Mouse (Mus musculus) forebrain, embryonic 10.5 days (tissue): ENCODE measurements around the gene Nqo2. TPM values are rescaled to one million over a fixed set of nuclear protein-coding genes. Genes with fewer than 3 reads are reported as not detected.

Experiments used
- DNase-seq: peaks from one replicate; pipeline ENCODE4 v3.0.0-alpha.2; 2017; ENCODE audit warnings: low spot score; ENCODE audit errors: extremely low spot score
- H3K27ac ChIP-seq: fragments of 300-500 bp; sonication (generic); 2 replicates; pipeline ENCODE4 v1.5.1; 2016; ENCODE audit warnings: mild to moderate bottlenecking
- H3K27me3 ChIP-seq: fragments of 300-500 bp; sonication (generic); 2 replicates; pipeline ENCODE4 v1.6.1; 2016; ENCODE audit warnings: mild to moderate bottlenecking; ENCODE audit not compliant: poor library complexity, severe bottlenecking
- H3K36me3 ChIP-seq: fragments of 300-500 bp; sonication (generic); replicated peaks from 2 replicates; pipeline ENCODE4 v1.6.1; 2016; ENCODE audit warnings: mild to moderate bottlenecking, moderate library complexity
- H3K4me1 ChIP-seq: fragments of 300-500 bp; sonication (generic); 2 replicates; pipeline ENCODE4 v1.6.1; 2016
- H3K4me3 ChIP-seq: fragments of 300-500 bp; sonication (generic); 2 replicates; pipeline ENCODE4 v1.5.1; 2016; ENCODE audit warnings: mild to moderate bottlenecking, moderate library complexity
- H3K9me3 ChIP-seq: fragments of 300-500 bp; sonication (generic); 2 replicates; pipeline ENCODE4 v1.6.1; 2016; ENCODE audit warnings: mild to moderate bottlenecking, moderate library complexity
- WGBS: fragments of 180-500 bp; shearing (Covaris S2); methylation state at CpG from one replicate; pipeline ENCODE4 v1.1.7; 2016; 5-methylcytosine and 5-hydroxymethylcytosine counted together
- polyA plus RNA-seq: library from polyadenylated mRNA; unstranded; fragments of >200 nt; fragmentation: Nextera tagmentation; extraction: Ambion mirVana; gene quantifications from 2 replicates; pipeline ENCODE4 v1.2.1, GENCODE M21; 2016

The Nqo2 gene
- polyA plus RNA-seq, 1 experiment from 2014 or later = 21.8 TPM

DNA sequence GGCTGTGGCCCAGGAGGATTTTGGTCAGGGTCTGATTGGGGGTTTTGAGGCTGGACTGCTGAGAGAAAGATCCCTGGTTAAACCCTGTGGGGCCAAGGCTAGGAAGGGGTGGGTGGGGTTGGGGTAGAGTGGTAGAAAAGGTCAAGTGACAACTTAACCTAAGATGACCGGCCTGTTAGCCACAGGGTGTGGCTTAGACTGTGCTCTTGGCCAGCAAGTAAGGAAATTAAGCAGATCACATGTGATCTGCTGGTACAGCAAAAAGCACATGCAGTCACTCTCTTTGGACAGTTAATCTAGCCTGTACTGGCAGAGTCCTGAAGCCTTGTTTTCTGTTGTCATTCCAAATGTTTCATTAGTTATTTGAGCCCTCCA, 12.4 kb upstream of the Nqo2 start:
- WGBS = 77% methylated on average over 1 of the region's 1 CpGs
- Histone ChIP-seq H3K27ac (no peak overlapping the region), H3K4me3 (no peak overlapping the region), H3K9me3 (no peaks in the 10 kb centered on the region), H3K36me3 (no peaks in the 10 kb centered on the region), H3K4me1 (no peaks in the 10 kb centered on the region), H3K27me3 (no peaks in the 10 kb centered on the region)
- DNase-seq = no peak

DNA sequence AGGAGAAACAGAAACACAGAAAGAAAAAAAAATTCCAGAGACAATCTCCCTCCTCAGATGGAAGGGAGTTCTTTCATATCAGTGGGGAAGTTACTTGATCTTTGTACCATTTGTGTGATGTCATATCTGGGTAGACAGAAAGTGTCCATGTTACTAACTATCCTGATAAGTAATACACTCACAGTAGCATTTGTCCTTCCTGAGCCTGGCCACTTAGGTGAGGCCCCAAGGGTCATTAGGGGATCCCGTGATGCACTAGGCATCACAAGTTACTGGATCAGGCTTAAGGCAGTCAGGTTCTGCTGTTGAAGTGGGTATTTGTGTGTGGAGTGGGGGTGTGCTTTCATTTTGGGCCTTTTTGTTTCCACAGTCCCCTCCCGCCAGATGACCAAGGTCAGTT, 11.5 kb upstream of the Nqo2 start:
- DNase-seq = no peak
- Histone ChIP-seq H3K9me3 (no peaks in the 10 kb centered on the region), H3K4me3 (no peak overlapping the region), H3K27me3 (no peaks in the 10 kb centered on the region), H3K27ac (no peak overlapping the region), H3K4me1 (no peaks in the 10 kb centered on the region), H3K36me3 (no peaks in the 10 kb centered on the region)
- WGBS = 80% methylated on average over 2 of the region's 2 CpGs

DNA sequence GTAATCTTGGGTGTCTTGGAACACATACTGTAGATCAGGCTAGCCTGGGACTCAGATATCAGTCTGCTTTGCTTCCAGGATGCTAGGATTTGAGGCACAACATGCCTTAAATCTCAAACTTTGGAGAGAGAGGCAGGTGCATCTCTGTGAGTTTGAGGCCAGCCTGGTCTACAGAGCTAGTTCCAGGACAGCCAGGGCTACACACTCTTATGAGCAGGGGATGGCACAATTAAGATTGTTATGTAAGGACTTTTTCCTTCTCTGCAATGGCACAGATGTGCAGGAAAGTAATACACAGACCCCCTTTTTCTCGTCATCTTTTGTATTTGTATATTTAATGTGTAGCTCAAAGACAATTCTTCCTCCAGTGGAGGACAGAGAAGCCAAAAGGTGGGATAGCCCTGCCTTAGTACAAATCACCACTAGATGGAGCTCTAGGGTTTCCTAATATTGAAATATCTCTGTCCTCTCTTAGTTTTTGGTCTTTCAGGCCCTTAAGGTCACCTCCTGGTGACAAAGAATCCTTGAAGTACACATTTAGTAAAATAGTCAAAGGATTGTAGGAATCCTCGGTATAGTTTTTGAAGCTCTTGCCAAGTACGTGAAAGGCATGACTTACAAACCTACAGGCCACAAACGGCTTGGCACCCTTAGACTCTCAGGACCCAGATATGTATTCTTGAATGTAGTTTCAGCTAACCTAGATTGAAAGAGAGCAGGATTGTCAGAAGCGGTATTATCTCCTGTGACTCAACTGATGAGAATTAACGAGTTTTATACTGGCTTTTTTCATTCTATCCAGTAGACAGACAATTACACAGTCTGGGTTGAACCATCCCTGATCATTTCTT, 7.7 kb upstream of the Nqo2 start:
- Histone ChIP-seq H3K36me3 (no peaks in the 10 kb centered on the region), H3K4me3 (no peak overlapping the region), H3K27me3 (no peaks in the 10 kb centered on the region), H3K27ac (no peak overlapping the region), H3K4me1 (no peaks in the 10 kb centered on the region), H3K9me3 (no peaks in the 10 kb centered on the region)
- no peak for DNase-seq
- 43% methylated on average over 6 of the region's 6 CpGs for WGBS

DNA sequence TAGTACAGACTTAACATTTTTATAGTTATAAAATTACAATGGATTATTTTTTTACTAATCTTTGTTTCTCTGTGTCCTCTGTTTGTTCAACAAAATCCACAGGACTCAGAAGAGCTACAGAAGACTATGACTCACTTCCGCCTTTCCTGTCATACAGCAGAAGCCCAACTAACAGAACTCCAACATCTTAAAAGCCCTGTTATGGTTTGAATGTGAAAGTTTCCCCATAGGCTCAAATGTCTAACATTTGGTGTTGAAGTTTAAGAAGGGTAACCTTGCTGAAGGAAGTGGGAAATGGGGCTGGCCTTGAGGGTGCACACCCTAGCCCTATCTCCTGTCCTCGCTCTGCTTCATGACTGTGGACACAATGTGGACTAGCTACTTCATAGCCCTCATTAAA, 4.7 kb upstream of the Nqo2 start:
- Histone ChIP-seq H3K36me3 (no peaks in the 10 kb centered on the region), H3K9me3 (no peaks in the 10 kb centered on the region), H3K4me3 (no peak overlapping the region), H3K4me1 (peaks cover 5% of the 10 kb centered on the region; the same call in 1 of the 2 replicates), H3K27ac (no peak overlapping the region), H3K27me3 (no peaks in the 10 kb centered on the region)
- no peak for DNase-seq
- WGBS = 90% methylated on average over 2 of the region's 2 CpGs

- H3K27ac ChIP-seq = peak overlapping the region; percentile 90
- H3K27me3 ChIP-seq = no peaks in the 10 kb centered on the region
- no peak for DNase-seq
- H3K4me3 ChIP-seq = peak overlapping the region; percentile 66
- H3K4me1 ChIP-seq = peaks cover 18% of the 10 kb centered on the region
- no peaks in the 10 kb centered on the region for H3K36me3 ChIP-seq
- H3K9me3 ChIP-seq = no peaks in the 10 kb centered on the region
- WGBS = 31% methylated on average over 14 of the region's 14 CpGs
These were observed 853 bp downstream of the Nqo2 start for GRCm38 (mm10) chr13:33965056-33966024.

GRCm38 (mm10) chr13:33966025-33966412, 1.5 kb downstream of the Nqo2 start:
- 79% methylated on average over 4 of the region's 4 CpGs for WGBS
- no peaks in the 10 kb centered on the region for H3K36me3 ChIP-seq
- DNase-seq = no peak
- peaks cover 18% of the 10 kb centered on the region for H3K4me1 ChIP-seq
- no peak overlapping the region for H3K4me3 ChIP-seq
- no peaks in the 10 kb centered on the region for H3K9me3 ChIP-seq
- no peak overlapping the region for H3K27ac ChIP-seq
- no peaks in the 10 kb centered on the region for H3K27me3 ChIP-seq

- Histone ChIP-seq H3K27me3 (no peaks in the 10 kb centered on the region), H3K4me3 (no peak overlapping the region), H3K9me3 (no peaks in the 10 kb centered on the region), H3K27ac (no peak overlapping the region), H3K36me3 (no peaks in the 10 kb centered on the region), H3K4me1 (peaks cover 18% of the 10 kb centered on the region)
- DNase-seq = no peak
These were observed 2.1 kb downstream of the Nqo2 start for GRCm38 (mm10) chr13:33966574-33966973.

DNA sequence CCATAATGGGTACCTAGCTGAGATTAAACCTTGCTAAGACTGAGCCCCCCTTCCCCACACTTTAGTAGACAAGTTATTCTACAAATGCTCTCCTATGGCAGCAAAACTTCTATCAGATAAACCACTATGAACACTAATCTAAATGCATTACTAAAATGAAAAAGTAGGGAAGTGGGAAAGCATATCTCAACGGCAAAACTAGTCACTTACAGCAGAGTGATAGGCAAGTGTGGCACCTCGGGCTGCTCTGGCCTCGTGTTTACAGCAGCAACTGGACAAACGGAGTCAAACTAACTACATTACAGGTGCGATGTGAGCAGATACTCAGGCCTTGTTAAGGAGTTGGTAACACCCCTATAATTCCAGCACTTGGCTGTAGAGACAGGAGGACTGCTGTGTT, 25.1 kb downstream of the Nqo2 start:
- Histone ChIP-seq H3K27ac (no peak overlapping the region), H3K4me3 (no peak overlapping the region), H3K9me3 (no peaks in the 10 kb centered on the region), H3K4me1 (no peaks in the 10 kb centered on the region), H3K36me3 (peaks cover 8% of the 10 kb centered on the region), H3K27me3 (no peaks in the 10 kb centered on the region)
- 87% methylated on average over 5 of the region's 5 CpGs for WGBS
- no peak for DNase-seq

DNA sequence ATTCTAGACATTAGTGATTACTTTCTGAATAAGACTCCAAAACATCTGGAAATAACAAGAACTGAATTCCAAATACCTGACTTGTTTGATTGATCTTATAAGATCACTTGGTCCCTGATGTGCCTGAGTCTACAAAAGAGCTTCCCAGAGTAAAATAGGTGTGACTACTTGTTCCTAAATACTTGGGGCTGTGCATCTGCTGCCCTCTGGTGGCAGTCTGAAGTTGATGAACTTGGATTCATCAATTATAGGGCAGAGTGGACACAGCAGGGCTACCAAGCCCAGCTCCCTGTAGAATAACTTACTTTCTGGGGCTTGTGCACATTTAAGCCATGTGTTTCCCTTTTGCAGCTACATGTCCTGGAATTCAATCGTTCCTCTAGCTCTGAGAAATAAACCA, 30.7 kb downstream of the Nqo2 start:
- Histone ChIP-seq H3K27ac (no peak overlapping the region), H3K4me1 (no peaks in the 10 kb centered on the region), H3K36me3 (no peaks in the 10 kb centered on the region; the same call in 1 of the 2 replicates), H3K27me3 (no peaks in the 10 kb centered on the region), H3K4me3 (no peak overlapping the region), H3K9me3 (no peaks in the 10 kb centered on the region)
- peak; percentile 60 for DNase-seq
- 34% methylated on average over 1 of the region's 1 CpGs for WGBS

- Histone ChIP-seq H3K27ac (peak within 1 kb of the TSS; percentile 93), H3K4me3 (peak within 1 kb of the TSS; percentile 98), H3K36me3 (no peaks in the 10 kb centered on the region), H3K9me3 (no peaks in the 10 kb centered on the region), H3K4me1 (peaks cover 16% of the 10 kb centered on the region), H3K27me3 (no peaks in the 10 kb centered on the region)
- peak; percentile 87 for DNase-seq
- WGBS = under 1% methylated on average over 92 of the region's 92 CpGs
These were observed 37.8 kb downstream of the Nqo2 start, which contains the start of the genes Ripk1 and Serpinb6a for GRCm38 (mm10) chr13:34002058-34003006. TSS of gene Ripk1 (plus strand) at chr13:34002363. TSS of gene Serpinb6a (minus strand) at chr13:34002794.

DNA sequence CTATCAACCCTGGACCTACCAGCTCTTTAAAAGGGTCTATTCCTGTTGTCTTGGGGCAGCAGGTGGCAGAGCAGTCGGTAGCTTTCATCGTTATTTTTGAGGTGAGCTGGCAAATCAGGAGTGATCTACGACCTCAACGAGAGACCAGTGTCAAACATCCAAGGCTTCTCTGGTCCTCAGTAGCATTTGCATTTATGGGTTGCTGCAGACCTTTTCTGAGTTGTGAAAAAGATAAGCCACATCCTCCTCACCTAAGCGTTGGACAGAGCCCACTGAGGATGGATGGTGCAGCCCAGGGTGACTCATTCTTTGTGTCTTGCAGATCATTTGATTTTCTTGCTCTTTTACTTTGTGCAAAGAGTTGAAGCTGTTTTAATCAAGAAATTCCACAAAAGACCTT, 38.6 kb downstream of the Nqo2 start:
- Histone ChIP-seq H3K4me3 (peak overlapping the region; percentile 98), H3K36me3 (no peaks in the 10 kb centered on the region), H3K27me3 (no peaks in the 10 kb centered on the region), H3K4me1 (peaks cover 16% of the 10 kb centered on the region), H3K9me3 (no peaks in the 10 kb centered on the region), H3K27ac (peak overlapping the region; percentile 93)
- DNase-seq = no peak
- 9% methylated on average over 5 of the region's 5 CpGs for WGBS

GRCm38 (mm10) chr13:34007234-34007633, 42.7 kb downstream of the Nqo2 start:
- Histone ChIP-seq H3K36me3 (peaks cover 4% of the 10 kb centered on the region; the same call in 1 of the 2 replicates), H3K27ac (no peak overlapping the region), H3K4me1 (peaks cover 10% of the 10 kb centered on the region), H3K9me3 (no peaks in the 10 kb centered on the region), H3K4me3 (no peak overlapping the region), H3K27me3 (no peaks in the 10 kb centered on the region)
- DNase-seq = no peak
- WGBS = 75% methylated on average over 2 of the region's 2 CpGs
